Mouse (Mus musculus): ENCODE data around the gene Gnai3. TPM values are rescaled to one million over a fixed set of nuclear protein-coding genes. Genes with fewer than 3 reads are reported as not detected.

Gnai3 gene
- polyA plus RNA-seq, 1 experiment from 2014 or later = 49.1 TPM

- peak; percentile 38; the same call in 1 of the 2 replicates for ATAC-seq
- TF ChIP-seq CTCF (IDR thresholded peaks at IDR 0.05; ENCODE audit: low read depth) (peak; percentile 88), EP300 (IDR thresholded peaks at IDR 0.05; ENCODE audit: low read depth) (no peak)
- peak; percentile 56 for DNase-seq
- peaks cover 4% of the 10 kb centered on the region; the same call in 1 of the 2 replicates for H3K4me1 ChIP-seq (ENCODE audit: insufficient read depth)
- no peaks in the 10 kb centered on the region for H3K36me3 ChIP-seq (replicated peaks; ENCODE audit: insufficient read depth, low read length)
- no peaks in the 10 kb centered on the region for H3K27me3 ChIP-seq (ENCODE audit: insufficient read depth, low read length)
- H3K9ac ChIP-seq (replicated peaks) = no peak overlapping the region
- no peak overlapping the region for H3K4me3 ChIP-seq (ENCODE audit: low read depth, low read length)
- H3K9me3 ChIP-seq (ENCODE audit: low read length) = no peaks in the 10 kb centered on the region
- WGBS (ENCODE audit: insufficient replicate concordance) = 4% methylated on average over 7 of the region's 7 CpGs
- peak overlapping the region; percentile 58 for H3K4me2 ChIP-seq (ENCODE audit: low read depth, low read length)
- no peak overlapping the region for H3K27ac ChIP-seq (ENCODE audit: low read depth)
Measured at GRCm38 (mm10) chr3:108061420-108061819, 84.5 kb downstream of the Gnai3 start.

Other genes with a start within 250 kb of the Gnai3 start
- 39.2 and 42.2 TPM in 2 replicates for gene Gstm7, start 214.3 kb downstream of the Gnai3 start, polyA plus RNA-seq (2015; fragmentation: Nextera tagmentation; extraction: Ambion mirVana)
- 17.2 and 18.0 TPM in 2 replicates for gene Gstm6, start 202.4 kb downstream of the Gnai3 start, polyA plus RNA-seq (2015; fragmentation: Nextera tagmentation; extraction: Ambion mirVana)
- gene Gstm3, start 176.9 kb downstream of the Gnai3 start, polyA plus RNA-seq (2015; fragmentation: Nextera tagmentation; extraction: Ambion mirVana) = 1.9 and 2.0 TPM in 2 replicates
- gene Gstm2, start 159.7 kb downstream of the Gnai3 start, polyA plus RNA-seq (2015; fragmentation: Nextera tagmentation; extraction: Ambion mirVana) = 11.7 TPM in 2 replicates
- 188 and 211 TPM in 2 replicates for gene Gstm1, start 128.2 kb downstream of the Gnai3 start, polyA plus RNA-seq (2015; fragmentation: Nextera tagmentation; extraction: Ambion mirVana)
- gene Gstm4, start 101.3 kb downstream of the Gnai3 start, polyA plus RNA-seq (2015; fragmentation: Nextera tagmentation; extraction: Ambion mirVana) = 12.9 and 13.5 TPM in 2 replicates
- gene Ampd2, start 59.5 kb downstream of the Gnai3 start, polyA plus RNA-seq (2015; fragmentation: Nextera tagmentation; extraction: Ambion mirVana) = 17.3 and 23.0 TPM in 2 replicates
- 1.6 and 1.7 TPM in 2 replicates for gene Gnat2, start 53.4 kb downstream of the Gnai3 start, polyA plus RNA-seq (2015; fragmentation: Nextera tagmentation; extraction: Ambion mirVana)
- not detected in 2 replicates for gene Gpr61, start 8.7 kb upstream of the Gnai3 start, polyA plus RNA-seq (2015; fragmentation: Nextera tagmentation; extraction: Ambion mirVana)
- gene Amigo1, start 40.2 kb upstream of the Gnai3 start, polyA plus RNA-seq (2015; fragmentation: Nextera tagmentation; extraction: Ambion mirVana) = 1.2 and 1.5 TPM in 2 replicates
- 1.5 and 1.6 TPM in 2 replicates for gene Cyb561d1, start 55.1 kb upstream of the Gnai3 start, polyA plus RNA-seq (2015; fragmentation: Nextera tagmentation; extraction: Ambion mirVana)
- 1.4 TPM in 2 replicates for gene Atxn7l2, start 64.8 kb upstream of the Gnai3 start, polyA plus RNA-seq (2015; fragmentation: Nextera tagmentation; extraction: Ambion mirVana)
- 0.05 and 0.79 TPM in 2 replicates for gene Sypl2, start 80.5 kb upstream of the Gnai3 start, polyA plus RNA-seq (2015; fragmentation: Nextera tagmentation; extraction: Ambion mirVana)
- 136 and 143 TPM in 2 replicates for gene Psma5, start 110.8 kb upstream of the Gnai3 start, polyA plus RNA-seq (2015; fragmentation: Nextera tagmentation; extraction: Ambion mirVana)
- gene Sort1, start 137.9 kb upstream of the Gnai3 start, polyA plus RNA-seq (2015; fragmentation: Nextera tagmentation; extraction: Ambion mirVana) = 3.0 and 3.7 TPM in 2 replicates
- gene Mybphl, start 218.8 kb upstream of the Gnai3 start, polyA plus RNA-seq (2015; fragmentation: Nextera tagmentation; extraction: Ambion mirVana) = 0.49 and 0.76 TPM in 2 replicates
- 5.6 and 7.8 TPM in 2 replicates for gene Psrc1, start 237.7 kb upstream of the Gnai3 start, polyA plus RNA-seq (2015; fragmentation: Nextera tagmentation; extraction: Ambion mirVana)